Mouse (Mus musculus) intestine, embryonic 15.5 days (tissue): ENCODE results near the gene Il5ra. TPM values are rescaled to one million over a fixed set of nuclear protein-coding genes. Genes with fewer than 3 reads are reported as not detected.

Experiments
- ATAC-seq: fragments of 200-750 bp; cut with Nextera tagmentation; 2 replicates; pipeline ENCODE4 v1.8.0; 2017; ENCODE audit warnings: moderate TSS enrichment, moderate library complexity
- H3K27ac ChIP-seq: fragments of 300-500 bp; sonication (generic); 2 replicates; pipeline ENCODE4 v1.5.1; 2015; ENCODE audit warnings: mild to moderate bottlenecking, inconsistent platforms
- H3K27me3 ChIP-seq: fragments of 300-500 bp; sonication (generic); replicated peaks from 2 replicates; pipeline ENCODE4 v1.6.1; 2015; ENCODE audit warnings: inconsistent platforms
- H3K36me3 ChIP-seq: fragments of 300-500 bp; sonication (generic); 2 replicates; pipeline ENCODE4 v1.6.1; 2015; ENCODE audit warnings: inconsistent platforms
- H3K4me1 ChIP-seq: fragments of 300-500 bp; sonication (generic); replicated peaks from 2 replicates; pipeline ENCODE4 v1.6.1; 2015; ENCODE audit warnings: inconsistent platforms
- H3K4me2 ChIP-seq: fragments of 300-500 bp; sonication (generic); replicated peaks from 2 replicates; pipeline ENCODE4 v1.6.1; 2015; ENCODE audit warnings: mild to moderate bottlenecking, inconsistent platforms
- H3K4me3 ChIP-seq: fragments of 300-500 bp; sonication (generic); replicated peaks from 2 replicates; pipeline ENCODE4 v1.5.1; 2015; ENCODE audit warnings: inconsistent platforms
- H3K9ac ChIP-seq: fragments of 300-500 bp; sonication (generic); 2 replicates; pipeline ENCODE4 v1.6.1; 2015; ENCODE audit warnings: inconsistent platforms
- H3K9me3 ChIP-seq: fragments of 300-500 bp; sonication (generic); 2 replicates; pipeline ENCODE4 v1.6.1; 2016; ENCODE audit warnings: inconsistent platforms
- WGBS: fragments of 180-500 bp; shearing (Covaris S2); methylation state at CpG from one replicate; pipeline ENCODE4 v1.1.7; 2015; 5-methylcytosine and 5-hydroxymethylcytosine counted together
- polyA plus RNA-seq: library from polyadenylated mRNA; unstranded; fragments of >200 nt; fragmentation: Nextera tagmentation; extraction: Ambion mirVana; gene quantifications from 2 replicates; pipeline ENCODE4 v1.2.1, GENCODE M21; 2015

Il5ra gene
- polyA plus RNA-seq, 1 experiment from 2014 or later, result not detected

DNA sequence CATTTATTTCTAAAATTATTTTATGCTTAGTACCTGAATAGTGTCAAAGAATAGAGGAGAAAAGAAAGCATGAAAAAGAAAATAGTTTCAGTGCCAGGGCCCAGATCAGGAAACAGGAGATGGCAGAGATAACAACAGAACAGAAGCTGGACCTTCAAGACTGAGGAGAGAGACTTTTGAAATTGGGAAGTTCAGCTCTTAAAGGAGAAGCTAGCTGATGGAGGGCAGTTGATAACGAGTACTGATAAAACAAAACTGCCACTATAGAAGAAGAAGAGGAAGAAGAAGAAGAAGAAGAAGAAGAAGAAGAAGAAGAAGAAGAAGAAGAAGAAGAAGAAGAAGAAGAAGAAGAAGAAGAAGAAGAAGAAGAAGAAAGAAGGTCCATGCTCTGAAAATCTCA lies 21.1 kb downstream of the Il5ra start:
- H3K4me3 ChIP-seq, result no peak overlapping the region
- ATAC-seq, result no peak
- H3K9ac ChIP-seq, result no peak overlapping the region
- H3K9me3 ChIP-seq, result no peaks in the 10 kb centered on the region
- H3K36me3 ChIP-seq, result no peaks in the 10 kb centered on the region
- H3K4me1 ChIP-seq, result no peaks in the 10 kb centered on the region
- no peak overlapping the region for H3K4me2 ChIP-seq
- H3K27me3 ChIP-seq, result no peaks in the 10 kb centered on the region
- no peak overlapping the region for H3K27ac ChIP-seq
- WGBS, result 65% methylated on average over 1 of the region's 1 CpGs

GRCm38 (mm10) chr6:106726078-106726477 lies 22.8 kb downstream of the Il5ra start:
- Histone ChIP-seq H3K9me3 (no peaks in the 10 kb centered on the region), H3K4me1 (no peaks in the 10 kb centered on the region), H3K27ac (no peak overlapping the region), H3K9ac (no peak overlapping the region), H3K36me3 (no peaks in the 10 kb centered on the region), H3K4me3 (no peak overlapping the region), H3K27me3 (no peaks in the 10 kb centered on the region), H3K4me2 (no peak overlapping the region)
- WGBS, result 85% methylated on average over 6 of the region's 6 CpGs
- no peak for ATAC-seq

DNA sequence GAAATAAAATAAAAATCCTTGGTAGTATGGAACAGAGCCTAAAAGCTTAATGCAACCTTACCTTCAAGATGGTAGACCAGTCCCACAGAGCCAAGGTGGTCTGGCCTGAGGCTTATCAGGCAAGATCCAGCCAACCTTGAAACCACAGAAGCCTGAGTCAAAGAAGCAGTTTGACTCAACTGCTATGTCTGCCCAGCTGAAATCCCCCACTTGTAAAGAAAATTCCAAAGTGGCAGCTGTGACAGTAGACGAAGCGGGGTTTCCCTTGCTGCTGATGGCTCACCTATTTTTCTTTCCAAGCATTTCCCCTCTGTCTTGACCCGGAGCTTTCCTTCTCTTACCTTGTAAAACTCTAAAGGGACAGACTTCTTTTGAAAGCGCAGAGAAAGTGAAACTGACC lies 23.2 kb downstream of the Il5ra start:
- H3K9ac ChIP-seq, result no peak overlapping the region
- WGBS, result 81% methylated on average over 4 of the region's 4 CpGs
- H3K9me3 ChIP-seq, result no peaks in the 10 kb centered on the region
- H3K36me3 ChIP-seq, result no peaks in the 10 kb centered on the region
- H3K27ac ChIP-seq, result no peak overlapping the region
- ATAC-seq, result no peak
- H3K4me1 ChIP-seq, result no peaks in the 10 kb centered on the region
- H3K4me2 ChIP-seq, result no peak overlapping the region
- no peaks in the 10 kb centered on the region for H3K27me3 ChIP-seq
- no peak overlapping the region for H3K4me3 ChIP-seq

GRCm38 (mm10) chr6:106705506-106706035 lies 43.3 kb downstream of the Il5ra start:
- WGBS, result 49% methylated on average over 3 of the region's 3 CpGs
- Histone ChIP-seq H3K4me1 (no peaks in the 10 kb centered on the region), H3K4me3 (no peak overlapping the region), H3K4me2 (no peak overlapping the region), H3K9ac (no peak overlapping the region), H3K27ac (no peak overlapping the region), H3K9me3 (no peaks in the 10 kb centered on the region), H3K27me3 (no peaks in the 10 kb centered on the region), H3K36me3 (no peaks in the 10 kb centered on the region)
- no peak for ATAC-seq

- H3K9me3 ChIP-seq, result no peaks in the 10 kb centered on the region
- H3K4me3 ChIP-seq, result no peak overlapping the region
- no peak for ATAC-seq
- H3K4me2 ChIP-seq, result no peak overlapping the region
- WGBS, result 52% methylated on average over 3 of the region's 3 CpGs
- H3K27ac ChIP-seq, result no peak overlapping the region
- H3K9ac ChIP-seq, result no peak overlapping the region
- H3K36me3 ChIP-seq, result no peaks in the 10 kb centered on the region
- no peaks in the 10 kb centered on the region for H3K27me3 ChIP-seq
- H3K4me1 ChIP-seq, result no peaks in the 10 kb centered on the region
These were observed 46.9 kb downstream of the Il5ra start for GRCm38 (mm10) chr6:106701931-106702330.

DNA sequence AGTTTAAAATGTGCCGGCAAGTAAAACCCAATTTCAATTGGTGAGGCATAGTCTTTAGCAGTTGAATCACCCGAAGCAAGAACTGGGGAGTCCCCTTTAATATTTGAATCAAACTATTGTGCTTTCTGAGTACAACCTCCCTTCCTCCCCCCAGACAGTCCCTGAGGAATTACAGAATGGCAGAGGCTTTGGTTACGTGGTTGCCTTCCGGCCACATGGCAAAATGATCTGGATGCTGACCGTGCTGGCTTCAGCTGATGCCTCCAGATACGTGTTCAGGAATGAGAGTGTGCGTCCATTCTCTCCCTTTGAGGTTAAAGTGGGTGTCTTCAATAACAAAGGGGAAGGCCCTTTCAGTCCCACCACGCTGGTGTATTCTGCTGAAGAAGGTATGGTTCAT lies 73.3 kb downstream of the Il5ra start:
- Histone ChIP-seq H3K4me3 (no peak overlapping the region), H3K27me3 (no peaks in the 10 kb centered on the region), H3K4me1 (no peaks in the 10 kb centered on the region), H3K9ac (no peak overlapping the region), H3K27ac (no peak overlapping the region), H3K36me3 (no peaks in the 10 kb centered on the region), H3K4me2 (no peak overlapping the region), H3K9me3 (no peaks in the 10 kb centered on the region)
- ATAC-seq, result no peak
- 84% methylated on average over 8 of the region's 8 CpGs for WGBS

GRCm38 (mm10) chr6:106663780-106664651 lies 84.8 kb downstream of the Il5ra start:
- 38% methylated on average over 6 of the region's 6 CpGs for WGBS
- Histone ChIP-seq H3K9me3 (no peaks in the 10 kb centered on the region), H3K4me3 (no peak overlapping the region), H3K36me3 (no peaks in the 10 kb centered on the region), H3K27me3 (no peaks in the 10 kb centered on the region), H3K27ac (no peak overlapping the region), H3K4me1 (no peaks in the 10 kb centered on the region), H3K4me2 (no peak overlapping the region), H3K9ac (no peak overlapping the region)
- ATAC-seq, result no peak

Other genes starting within 250 kb of the Il5ra start
- gene Trnt1, start 20.1 kb upstream of the Il5ra start, polyA plus RNA-seq, result 49.8 and 60.9 TPM in 2 replicates
- 37.3 and 40.2 TPM in 2 replicates for gene Crbn, start 51.0 kb upstream of the Il5ra start, polyA plus RNA-seq